Mouse (Mus musculus) forebrain, postnatal 0 days (tissue): Measurements from ENCODE around the gene Nmrk2. TPM values are rescaled to one million over a fixed set of nuclear protein-coding genes. Genes with fewer than 3 reads are reported as not detected.
"Not testable (repeated sequence)": the region's sequence is repeated elsewhere in the genome, so short reads cannot be mapped to it uniquely, and the experiment has no call there.

Experiments
- ATAC-seq: fragments of 200-750 bp; cut with Nextera tagmentation; 2 replicates; pipeline ENCODE4 v1.8.0; 2017; ENCODE audit warnings: mild to moderate bottlenecking, moderate library complexity
- DNase-seq: peaks from one replicate; pipeline ENCODE4 v3.0.0-alpha.2; 2015
- H3K27ac ChIP-seq: fragments of 300-500 bp; sonication (generic); 2 replicates; pipeline ENCODE4 v1.5.1; 2014; ENCODE audit warnings: low read depth, mild to moderate bottlenecking, antibody characterized with exemption, low read length, moderate library complexity, mixed read lengths
- H3K27me3 ChIP-seq: fragments of 300-500 bp; sonication (generic); 2 replicates; pipeline ENCODE4 v1.6.1; 2014; ENCODE audit warnings: mild to moderate bottlenecking, low read length, mixed read lengths; ENCODE audit not compliant: insufficient read depth
- H3K36me3 ChIP-seq: fragments of 300-500 bp; sonication (generic); 2 replicates; pipeline ENCODE4 v1.6.1; 2014; ENCODE audit warnings: mild to moderate bottlenecking, moderate library complexity; ENCODE audit not compliant: insufficient read depth
- H3K4me1 ChIP-seq: fragments of 300-500 bp; sonication (generic); 2 replicates; pipeline ENCODE4 v1.6.1; 2014; ENCODE audit warnings: antibody characterized with exemption; ENCODE audit not compliant: insufficient read depth
- H3K4me2 ChIP-seq: fragments of 300-500 bp; sonication (generic); 2 replicates; pipeline ENCODE4 v1.6.1; 2014; ENCODE audit warnings: low read depth, mild to moderate bottlenecking, moderate library complexity
- H3K4me3 ChIP-seq: fragments of 300-500 bp; sonication (generic); 2 replicates; pipeline ENCODE4 v1.5.1; 2014; ENCODE audit warnings: low read depth, low read length, mixed read lengths
- H3K9ac ChIP-seq: fragments of 300-500 bp; sonication (generic); 2 replicates; pipeline ENCODE4 v1.6.1; 2014; ENCODE audit warnings: mild to moderate bottlenecking
- H3K9me3 ChIP-seq: fragments of 300-500 bp; sonication (generic); 2 replicates; pipeline ENCODE4 v1.6.1; 2016; ENCODE audit warnings: low read length
- CTCF ChIP-seq: sonication (generic); IDR thresholded peaks from 2 replicates; pipeline ENCODE4 v1.5.1; 2016; ENCODE audit warnings: antibody characterized with exemption, control low read depth, low read depth
- WGBS: fragments of 180-500 bp; shearing (Covaris S2); extraction: QIAGEN DNeasy Blood & Tissue Kit; methylation state at CpG from one replicate; pipeline ENCODE4 v1.1.7; 2014; 5-methylcytosine and 5-hydroxymethylcytosine counted together
- polyA plus RNA-seq: library from polyadenylated mRNA; unstranded; fragments of >200 nt; fragmentation: Nextera tagmentation; extraction: Ambion mirVana; gene quantifications from 2 replicates; pipeline ENCODE4 v1.2.1, GENCODE M21; 2015
- total RNA-seq: library from RNA; depleted of rRNA; stranded (reverse); fragments of >200 nt; gene quantifications from 2 replicates; pipeline ENCODE4 v1.2.3, GENCODE M21; 2014

Gene Nmrk2
- total and polyA plus RNA-seq, 2 experiments from 2014 or later, result not detected

DNA sequence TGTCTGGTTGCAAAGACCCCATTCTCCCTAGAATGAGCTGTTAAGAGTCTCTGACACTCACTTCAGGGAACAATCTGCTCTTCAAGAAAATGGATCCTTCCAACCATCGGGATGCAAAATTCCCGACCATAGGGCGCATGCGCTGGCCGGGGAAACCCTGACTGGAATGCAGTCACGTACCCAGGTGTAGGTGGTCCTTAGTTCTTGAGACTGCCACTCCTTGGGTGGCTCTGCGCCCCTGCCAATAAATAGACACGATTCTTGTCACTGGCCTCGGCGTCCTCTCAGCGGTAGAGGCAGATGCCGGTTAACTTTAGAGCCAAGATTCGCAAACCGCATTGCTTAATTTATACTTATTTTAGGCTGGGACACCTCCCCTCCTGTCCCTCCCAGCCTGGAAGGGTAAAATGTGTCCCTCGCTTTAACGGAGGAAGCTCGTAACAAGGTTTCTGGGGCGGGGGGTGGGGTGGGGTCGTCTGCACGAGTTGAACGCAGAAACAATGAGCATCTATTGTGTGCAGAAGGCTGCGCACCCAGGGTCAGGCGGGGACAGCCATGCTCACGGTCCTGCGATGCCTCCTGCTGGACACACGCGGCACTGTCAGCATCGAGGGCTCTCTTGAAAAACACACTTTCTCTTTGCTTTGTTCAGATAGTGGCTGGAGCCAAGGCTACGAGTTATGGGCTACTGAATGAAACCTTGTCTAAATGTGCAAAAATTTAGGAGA is 27.1 kb downstream of the Nmrk2 start:
- H3K4me3 ChIP-seq, result peak overlapping the region; percentile 35
- peak; percentile 93 for DNase-seq
- WGBS, result 2% methylated on average over 29 of the region's 29 CpGs
- H3K36me3 ChIP-seq, result peaks cover 22% of the 10 kb centered on the region
- peak overlapping the region; percentile 58 for H3K4me2 ChIP-seq
- peaks cover 18% of the 10 kb centered on the region for H3K4me1 ChIP-seq
- peak overlapping the region; percentile 56 for H3K9ac ChIP-seq
- H3K27me3 ChIP-seq, result no peaks in the 10 kb centered on the region
- H3K9me3 ChIP-seq, result no peaks in the 10 kb centered on the region
- peak; percentile 84 for ATAC-seq
- H3K27ac ChIP-seq, result peak overlapping the region; percentile 95
- peak; percentile 90 for TF ChIP-seq CTCF

DNA sequence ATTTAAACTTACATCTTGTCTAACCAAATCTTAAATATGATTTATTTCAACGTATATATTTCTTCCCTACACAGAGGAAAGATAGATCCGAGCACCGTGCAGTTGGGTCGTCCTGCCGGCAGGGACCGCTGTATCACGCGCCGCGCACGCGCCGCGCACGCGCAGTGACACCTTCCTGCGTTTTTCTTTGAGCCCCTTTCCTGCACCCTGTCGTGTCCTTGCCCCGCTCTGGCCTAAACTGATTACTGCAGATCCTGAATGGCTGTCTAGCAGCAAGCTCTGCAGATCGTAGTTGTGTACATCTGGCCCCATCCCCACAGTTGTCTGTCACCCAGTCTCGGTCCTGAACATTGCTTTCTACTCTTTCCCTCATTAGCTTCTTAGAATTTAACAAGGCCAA is 28.7 kb downstream of the Nmrk2 start:
- Histone ChIP-seq H3K9me3 (no peaks in the 10 kb centered on the region), H3K27ac (peak overlapping the region; percentile 95), H3K9ac (peak overlapping the region; percentile 40; the same call in 1 of the 2 replicates), H3K27me3 (no peaks in the 10 kb centered on the region), H3K4me1 (peaks cover 21% of the 10 kb centered on the region), H3K4me2 (peak overlapping the region; percentile 37), H3K36me3 (peaks cover 6% of the 10 kb centered on the region), H3K4me3 (peak overlapping the region; percentile 15; the same call in 1 of the 2 replicates)
- WGBS, result 5% methylated on average over 21 of the region's 21 CpGs
- DNase-seq, result peak; percentile 93
- peak; percentile 46 for ATAC-seq
- peak; percentile 91 for TF ChIP-seq CTCF

DNA sequence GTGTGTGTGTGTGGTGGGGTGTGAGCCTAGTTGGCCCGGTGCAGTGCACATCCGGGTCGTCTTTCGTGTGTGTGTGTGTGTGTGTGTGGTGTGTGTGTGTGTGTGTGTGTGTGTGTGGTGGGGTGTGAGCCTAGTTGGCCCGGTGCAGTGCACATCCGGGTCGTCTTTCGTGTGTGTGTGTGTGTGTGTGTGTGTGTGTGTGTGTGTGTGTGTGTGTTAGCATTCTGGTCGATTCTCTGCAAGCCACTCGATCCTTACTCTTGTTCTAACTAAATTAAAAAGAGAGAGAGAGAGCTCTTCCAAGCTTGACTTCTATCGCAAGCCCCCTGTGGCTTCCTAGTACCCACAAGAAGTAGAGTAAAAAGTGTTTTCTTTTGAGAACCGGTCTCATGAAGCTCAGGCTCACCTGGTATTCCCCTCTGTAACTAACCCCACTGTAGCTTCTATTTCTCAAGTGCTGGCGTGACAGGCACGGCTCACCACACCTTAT is 32.4 kb downstream of the Nmrk2 start:
- not testable (repeated sequence) for H3K9ac ChIP-seq, H3K36me3 ChIP-seq, H3K27me3 ChIP-seq, H3K9me3 ChIP-seq, H3K4me3 ChIP-seq
- DNase-seq, result peak; percentile 40
- peaks cover 18% of the 10 kb centered on the region for H3K4me1 ChIP-seq
- H3K27ac ChIP-seq, result peak overlapping the region; percentile 57; the same call in 1 of the 2 replicates
- ATAC-seq, result peak; percentile 17
- WGBS, result 34% methylated on average over 13 of the region's 14 CpGs
- H3K4me2 ChIP-seq, result peak overlapping the region; percentile 74

DNA sequence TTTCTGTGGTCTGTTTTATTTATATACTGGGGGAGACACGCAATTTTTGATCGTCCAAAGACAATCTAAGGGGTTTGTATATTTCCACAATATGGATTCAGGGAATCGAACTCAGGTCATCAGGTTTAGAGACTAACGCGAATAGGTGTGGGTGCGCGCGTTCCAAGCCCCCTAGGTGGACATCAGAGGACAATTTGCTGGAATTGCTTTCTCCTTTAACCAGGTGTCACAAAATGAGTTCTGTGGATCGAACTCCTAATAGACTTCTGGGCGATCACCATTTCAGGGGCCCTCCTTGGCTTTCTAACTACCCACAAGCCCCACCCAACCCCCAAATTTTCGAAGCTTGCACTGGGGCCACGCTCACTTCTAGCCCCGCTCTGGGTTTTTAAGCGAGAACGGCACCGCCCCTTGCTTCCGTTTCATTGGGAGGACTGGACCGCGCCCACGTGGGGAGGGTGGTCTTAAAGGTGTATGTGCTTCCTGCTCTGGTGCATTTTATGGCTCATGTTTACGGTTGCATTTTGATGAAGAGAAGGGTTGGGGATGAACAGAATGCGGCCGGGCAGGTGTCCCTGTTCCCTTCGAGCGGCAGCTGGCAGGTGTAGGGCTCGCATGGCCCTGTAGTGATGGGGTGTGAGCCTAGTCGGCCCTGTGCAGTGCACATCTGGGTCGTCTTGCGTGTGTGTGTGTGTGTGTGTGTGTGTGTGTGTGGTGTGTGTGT is 33.2 kb downstream of the Nmrk2 start:
- Histone ChIP-seq H3K36me3 (peaks cover 2% of the 10 kb centered on the region; the same call in 1 of the 2 replicates), H3K4me2 (peak overlapping the region; percentile 74), H3K4me1 (peaks cover 11% of the 10 kb centered on the region), H3K27me3 (no peaks in the 10 kb centered on the region), H3K9me3 (no peaks in the 10 kb centered on the region), H3K27ac (peak overlapping the region; percentile 69), H3K4me3 (peak overlapping the region; percentile 43), H3K9ac (peak overlapping the region; percentile 59)
- DNase-seq (peak; percentile 83), ATAC-seq (peak; percentile 47)
- no peak for TF ChIP-seq CTCF
- 2% methylated on average over 29 of the region's 29 CpGs for WGBS

DNA sequence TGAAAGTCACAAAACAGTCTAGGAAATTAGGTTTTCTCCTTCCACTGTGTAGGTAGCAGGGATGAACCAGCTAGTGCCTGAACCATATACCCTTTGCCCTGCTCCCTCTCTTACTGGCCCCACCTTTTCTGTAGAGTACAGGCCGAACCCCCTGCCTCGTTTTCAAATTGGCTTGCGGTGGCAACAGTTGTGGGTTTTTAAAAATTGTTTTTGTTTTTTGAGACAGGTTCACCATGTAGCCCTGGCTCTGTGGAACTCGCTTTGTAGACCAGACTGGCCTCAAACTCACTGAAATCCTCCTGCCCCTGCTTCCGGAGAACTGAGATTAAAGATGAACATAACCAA is 33.8 kb downstream of the Nmrk2 start:
- H3K4me2 ChIP-seq, result peak overlapping the region; percentile 74
- TF ChIP-seq CTCF, result no peak
- H3K9me3 ChIP-seq, result no peaks in the 10 kb centered on the region
- H3K9ac ChIP-seq, result peak overlapping the region; percentile 59; the same call in 1 of the 2 replicates
- peak overlapping the region; percentile 69 for H3K27ac ChIP-seq
- H3K4me1 ChIP-seq, result peaks cover 7% of the 10 kb centered on the region
- peaks cover 5% of the 10 kb centered on the region; the same call in 1 of the 2 replicates for H3K36me3 ChIP-seq
- no peaks in the 10 kb centered on the region for H3K27me3 ChIP-seq
- DNase-seq (no peak), ATAC-seq (peak; percentile 64)
- WGBS, result 7% methylated on average over 5 of the region's 5 CpGs
- H3K4me3 ChIP-seq, result peak overlapping the region; percentile 43

DNA sequence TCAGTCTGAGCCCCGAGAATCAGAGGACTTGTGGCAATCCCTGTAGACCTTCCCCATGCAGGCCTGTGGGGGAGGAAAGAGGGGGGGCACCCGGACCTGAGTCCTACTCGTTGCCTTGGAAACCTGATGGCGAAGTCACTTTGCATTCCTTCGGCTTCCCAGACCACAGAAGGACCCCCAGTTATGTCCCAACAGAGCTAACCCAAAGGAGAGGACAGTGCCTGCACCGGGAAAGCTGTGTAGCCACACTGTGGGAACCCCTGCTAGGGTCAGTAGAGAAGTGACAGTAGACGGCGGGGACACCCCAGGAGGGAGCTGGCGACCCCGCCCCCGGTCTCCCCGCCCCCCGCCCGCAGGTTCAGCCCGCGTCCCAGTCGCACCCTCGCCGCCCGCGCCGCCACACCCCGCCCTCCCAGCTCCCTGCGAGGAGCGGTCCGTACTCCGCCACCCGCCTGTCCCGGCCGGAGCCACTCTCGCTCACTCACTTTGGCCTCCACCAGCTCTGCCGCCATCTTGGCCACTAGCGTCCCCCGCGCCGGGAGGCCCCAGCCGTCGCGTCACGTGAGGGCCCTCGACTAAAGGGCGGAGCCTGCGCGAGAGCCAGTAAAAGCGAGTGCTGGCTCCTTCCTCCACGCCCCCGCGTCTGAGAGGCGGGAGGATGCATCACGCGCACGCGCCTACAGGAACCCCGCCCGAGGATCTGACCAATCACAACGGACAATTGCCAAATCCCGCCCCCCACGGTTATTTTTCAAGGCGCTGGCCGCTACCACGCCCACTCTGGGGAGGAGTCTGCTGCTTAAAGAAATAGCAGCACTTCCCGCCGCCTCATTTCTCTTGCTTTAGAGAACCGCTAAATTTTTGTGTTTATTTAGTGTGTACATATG is 34.4 kb downstream of the Nmrk2 start, which contains the start of gene Pias4:
Gene Pias4, minus strand, starts transcription at position 724 of the 887 bp plus-strand sequence.
- Histone ChIP-seq H3K36me3 (peaks cover 9% of the 10 kb centered on the region; the same call in 1 of the 2 replicates), H3K27me3 (no peaks in the 10 kb centered on the region), H3K9ac (peak within 1 kb of the TSS; percentile 65), H3K4me1 (peaks cover 7% of the 10 kb centered on the region), H3K4me3 (peak within 1 kb of the TSS; percentile 68), H3K4me2 (peak within 1 kb of the TSS; percentile 78), H3K9me3 (no peaks in the 10 kb centered on the region), H3K27ac (peak within 1 kb of the TSS; percentile 69)
- peak; percentile 92 for ATAC-seq
- DNase-seq, result peak; percentile 100
- no peak for TF ChIP-seq CTCF
- under 1% methylated on average over 63 of the region's 64 CpGs for WGBS
